Mouse (Mus musculus) CH12.LX (cell line): Measurements from ENCODE around the gene Erc1. TPM values are rescaled to one million over a fixed set of nuclear protein-coding genes. Genes with fewer than 3 reads are reported as not detected.

Source experiments
- DNase-seq: peaks from one replicate; pipeline ENCODE4 v3.0.0-alpha.2; 2013; ENCODE audit errors: extremely low read depth
- H3K27ac ChIP-seq: 2 replicates; pipeline ENCODE4 v1.5.1; 2012; ENCODE audit warnings: low read depth, mild to moderate bottlenecking, control low read depth, moderate library complexity; ENCODE audit not compliant: insufficient read depth
- H3K27me3 ChIP-seq: replicated peaks from 2 replicates; pipeline ENCODE3; 2012; ENCODE audit warnings: inconsistent platforms
- H3K36me3 ChIP-seq, 2 experiments: replicated peaks in 1 of 2; 2 replicates each; pipeline versions ENCODE3 to v1.6.1; 2012; ENCODE audit warnings: inconsistent platforms in 1 of 2, low read length in 1 of 2, mild to moderate bottlenecking in 1 of 2, mixed read lengths in 1 of 2, moderate library complexity in 1 of 2; ENCODE audit not compliant: control insufficient read depth in 1 of 2, insufficient read depth in 1 of 2
- H3K4me1 ChIP-seq, 2 experiments: 2 replicates each; pipeline ENCODE4 v1.6.1; 2012; ENCODE audit warnings: inconsistent platforms in 1 of 2, moderate library complexity in 1 of 2; ENCODE audit not compliant: insufficient read depth in 2 of 2, control insufficient read depth in 1 of 2
- H3K4me2 ChIP-seq: 2 replicates; pipeline ENCODE4 v1.6.1; 2012; ENCODE audit warnings: low read depth, mild to moderate bottlenecking, control low read depth; ENCODE audit not compliant: poor library complexity, insufficient read depth, severe bottlenecking
- H3K4me3 ChIP-seq, 3 experiments: fragments of 150-350 bp in 1 of 3; sonication (generic) in 1 of 3; replicated peaks in 1 of 3; 2 replicates each; pipeline versions ENCODE3 to v1.5.1; 2011 to 2012; ENCODE audit warnings: low read depth in 2 of 3, low read length in 2 of 3, mild to moderate bottlenecking in 2 of 3, moderate library complexity in 2 of 3, control low read depth in 1 of 3, improper control_type of control experiment in 1 of 3, inconsistent platforms in 1 of 3, mixed read lengths in 1 of 3; ENCODE audit not compliant: poor library complexity in 1 of 3
- H3K79me2 ChIP-seq: replicated peaks from 2 replicates; pipeline ENCODE4 v1.6.1; 2012; ENCODE audit warnings: mild to moderate bottlenecking, moderate library complexity; ENCODE audit not compliant: control insufficient read depth, poor library complexity, insufficient read depth, severe bottlenecking; ENCODE audit errors: extremely low read depth
- H3K9ac ChIP-seq: 2 replicates; pipeline ENCODE4 v1.6.1; 2012; ENCODE audit warnings: low read depth, mild to moderate bottlenecking, control low read depth, moderate library complexity; ENCODE audit not compliant: insufficient read depth
- H3K9me3 ChIP-seq: replicated peaks from 2 replicates; pipeline ENCODE3; 2012; ENCODE audit warnings: low read length, inconsistent platforms, mixed read lengths
- BHLHE40 ChIP-seq: IDR thresholded peaks from 2 replicates; pipeline ENCODE4 v1.6.1; 2011; ENCODE audit warnings: mild to moderate bottlenecking, low read depth, low read length, improper control_type of control experiment
- E2F4 ChIP-seq: IDR thresholded peaks from 2 replicates; pipeline ENCODE4 v1.6.1; 2011; ENCODE audit warnings: low read depth, low read length, improper control_type of control experiment; ENCODE audit not compliant: insufficient replicate concordance
- GABPA ChIP-seq: IDR thresholded peaks from 2 replicates; pipeline ENCODE4 v1.6.1; 2012; ENCODE audit warnings: low read depth, low read length, improper control_type of control experiment, inconsistent platforms; ENCODE audit not compliant: insufficient replicate concordance
- HCFC1 ChIP-seq: IDR thresholded peaks from 2 replicates; pipeline ENCODE4 v1.6.1; 2012; ENCODE audit warnings: low read depth, mild to moderate bottlenecking, inconsistent platforms, low read length, improper control_type of control experiment
- KAT2A ChIP-seq: IDR thresholded peaks from 2 replicates; pipeline ENCODE4 v1.6.1; 2012; ENCODE audit warnings: low read length, improper control_type of control experiment, inconsistent platforms; ENCODE audit not compliant: insufficient replicate concordance
- MEF2A ChIP-seq: IDR thresholded peaks from 2 replicates; pipeline ENCODE4 v1.6.1; 2014; ENCODE audit warnings: low read depth, mild to moderate bottlenecking, inconsistent platforms, low read length, improper control_type of control experiment, borderline replicate concordance
- PAX5 ChIP-seq: IDR thresholded peaks from 2 replicates; pipeline ENCODE4 v1.6.1; 2012; ENCODE audit warnings: low read length, inconsistent platforms, mixed read lengths
- RAD21 ChIP-seq: IDR thresholded peaks from 2 replicates; pipeline ENCODE4 v1.6.1; 2011; ENCODE audit warnings: low read depth, mild to moderate bottlenecking, low read length, improper control_type of control experiment, moderate library complexity
- RCOR1 ChIP-seq: conservative IDR thresholded peaks from 2 replicates; pipeline ENCODE4 v1.6.1; 2012; ENCODE audit warnings: low read depth, mild to moderate bottlenecking, inconsistent platforms, low read length, improper control_type of control experiment
- SIN3A ChIP-seq: IDR thresholded peaks from 2 replicates; pipeline ENCODE4 v1.6.1; 2012; ENCODE audit warnings: low read length, improper control_type of control experiment, inconsistent platforms
- SMC3 ChIP-seq: IDR thresholded peaks from 2 replicates; pipeline ENCODE4 v1.6.1; 2011; ENCODE audit warnings: low read depth, low read length, improper control_type of control experiment
- TBP ChIP-seq: conservative IDR thresholded peaks from 2 replicates; pipeline ENCODE4 v1.6.1; 2011; ENCODE audit warnings: low read depth, low read length, improper control_type of control experiment
- TCF12 ChIP-seq: IDR thresholded peaks from 2 replicates; pipeline ENCODE4 v1.6.1; 2014; ENCODE audit warnings: low read depth, mild to moderate bottlenecking, inconsistent platforms, low read length, improper control_type of control experiment
- UBTF ChIP-seq: IDR thresholded peaks from 2 replicates; pipeline ENCODE4 v1.6.1; 2012; ENCODE audit warnings: low read depth, mild to moderate bottlenecking, inconsistent platforms, low read length, improper control_type of control experiment, moderate library complexity
- USF1 ChIP-seq: IDR thresholded peaks from 2 replicates; pipeline ENCODE4 v1.6.1; 2014; ENCODE audit warnings: low read depth, mild to moderate bottlenecking, inconsistent platforms, low read length, improper control_type of control experiment
- ZMIZ1 ChIP-seq: IDR thresholded peaks from 2 replicates; pipeline ENCODE4 v1.6.1; 2012; ENCODE audit warnings: low read depth, mild to moderate bottlenecking, inconsistent platforms, low read length, improper control_type of control experiment
- ZNF384 ChIP-seq: IDR thresholded peaks from 2 replicates; pipeline ENCODE4 v1.6.1; 2012; ENCODE audit warnings: low read depth, low read length, improper control_type of control experiment, inconsistent platforms
- dilution Hi-C: fragments of 300-500 bp; cut with MboI; formaldehyde crosslinking; loops from 2 replicates; pipeline ENCODE4 v1.14.3; 2020; ENCODE audit warnings: low sequenced_read_pairs; ENCODE audit not compliant: extremely low pct_unique_long_range_greater_than_20kb, extremely low pct_ligation_motif_present
- in situ Hi-C: fragments of 300-500 bp; cut with MboI; formaldehyde crosslinking; loops from 3 replicates; pipeline ENCODE4 v1.14.3; 2019; ENCODE audit warnings: low sequenced_read_pairs, low pct_ligation_motif_present, low pct_unique_long_range_greater_than_20kb, mixed read lengths
- polyA plus RNA-seq: library from polyadenylated mRNA; unstranded; fragments of >175 nt; gene quantifications from 2 replicates; pipeline ENCODE4 v1.2.1, GENCODE M21; 2012; ENCODE audit warnings: low read depth; ENCODE audit not compliant: insufficient read length
- total RNA-seq, 2 experiments: library from RNA; depleted of rRNA; stranded (reverse); fragments of 300-350 nt in 1 of 2; fragments of >200 nt in 1 of 2; gene quantifications; 2 replicates each; pipeline ENCODE4 v1.2.3; 2012 to 2014

Erc1 gene
- total and polyA plus RNA-seq, 3 experiments, result 1.4 to 3.3 (median 2.5) TPM

DNA sequence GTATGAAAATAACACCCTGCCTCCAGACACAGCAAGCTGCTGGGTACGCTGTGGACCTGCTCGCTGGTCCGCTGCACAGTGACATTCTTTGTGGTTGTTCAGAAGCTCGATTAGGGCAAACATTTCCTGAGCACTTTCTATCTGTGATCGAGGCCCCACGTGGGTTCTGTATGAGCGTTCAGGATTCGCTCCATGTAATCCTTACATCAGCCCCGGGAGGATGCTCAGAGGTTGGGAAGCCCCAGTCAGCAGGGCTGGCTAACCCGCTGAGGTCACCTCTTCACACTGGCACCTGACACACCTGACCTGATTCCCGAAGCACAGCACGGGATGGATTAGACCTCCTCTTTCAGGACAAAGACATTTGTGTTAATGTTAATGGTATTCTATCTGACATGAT, 312.1 kb downstream of the Erc1 start:
- Histone ChIP-seq H3K9ac (no peak overlapping the region), H3K9me3 (no peaks in the 10 kb centered on the region), H3K79me2 (no peaks in the 10 kb centered on the region), H3K27me3 (no peaks in the 10 kb centered on the region), H3K27ac (no peak overlapping the region), H3K4me1 (peaks cover 3 to 4% of the 10 kb centered on the region in 2 experiments; a peak in 2 of 4 replicates), H3K4me2 (no peak overlapping the region), H3K36me3 (no peaks in the 10 kb centered on the region), H3K4me3 (no peak overlapping the region)
- TF ChIP-seq E2F4 (no peak), SIN3A (no peak)
- dilution Hi-C loops (no loop called here), in situ Hi-C loops (no loop called here)
- no peak for DNase-seq

DNA sequence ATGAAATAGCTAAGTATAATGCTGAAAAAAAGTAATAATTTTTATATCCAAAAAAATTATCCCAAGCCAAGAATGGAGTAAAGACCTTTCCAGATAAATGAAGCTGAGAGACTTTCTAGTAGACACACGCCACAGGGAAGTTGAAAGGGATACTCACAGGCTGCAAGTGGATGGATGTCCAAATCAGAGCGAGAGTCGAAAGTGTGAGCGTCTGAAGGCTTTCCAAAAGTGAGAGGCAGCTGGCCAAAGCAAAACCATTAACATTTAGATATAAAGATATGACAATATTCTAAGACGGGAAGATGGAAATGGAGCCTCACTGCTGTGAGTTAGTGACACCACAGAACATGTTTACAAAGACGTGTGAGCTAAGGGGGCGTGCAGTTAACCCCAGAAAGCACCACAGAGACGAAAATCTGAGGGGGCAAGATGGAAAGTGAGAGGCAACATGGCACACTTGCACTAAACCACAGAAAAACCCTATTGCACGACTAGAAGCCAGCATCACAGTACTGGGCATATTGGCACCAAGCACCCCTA, 314.7 kb downstream of the Erc1 start:
- in situ Hi-C loops, result no loop called here
- no peaks in the 10 kb centered on the region for H3K79me2 ChIP-seq
- peaks cover 5 to 15% of the 10 kb centered on the region in 2 experiments for H3K4me1 ChIP-seq
- no peak overlapping the region for H3K27ac ChIP-seq
- H3K4me2 ChIP-seq, result peak overlapping the region; percentile 45; the same call in 1 of the 2 replicates
- dilution Hi-C loops, result no loop called here
- no peak overlapping the region for H3K9ac ChIP-seq
- TF ChIP-seq USF1 (no peak), ZMIZ1 (no peak), SMC3 (no peak), E2F4 (no peak), RCOR1 (no peak), ZNF384 (no peak), TBP (no peak), RAD21 (no peak), GABPA (no peak), BHLHE40 (no peak), TCF12 (no peak), SIN3A (no peak), MEF2A (no peak), HCFC1 (no peak), PAX5 (no peak), UBTF (no peak), KAT2A (no peak)
- no peak for DNase-seq
- H3K9me3 ChIP-seq, result no peaks in the 10 kb centered on the region
- H3K27me3 ChIP-seq, result no peaks in the 10 kb centered on the region
- H3K36me3 ChIP-seq, result no peaks in the 10 kb centered on the region
- H3K4me3 ChIP-seq, result no peak overlapping the region
